In the genomic region with DNA sequence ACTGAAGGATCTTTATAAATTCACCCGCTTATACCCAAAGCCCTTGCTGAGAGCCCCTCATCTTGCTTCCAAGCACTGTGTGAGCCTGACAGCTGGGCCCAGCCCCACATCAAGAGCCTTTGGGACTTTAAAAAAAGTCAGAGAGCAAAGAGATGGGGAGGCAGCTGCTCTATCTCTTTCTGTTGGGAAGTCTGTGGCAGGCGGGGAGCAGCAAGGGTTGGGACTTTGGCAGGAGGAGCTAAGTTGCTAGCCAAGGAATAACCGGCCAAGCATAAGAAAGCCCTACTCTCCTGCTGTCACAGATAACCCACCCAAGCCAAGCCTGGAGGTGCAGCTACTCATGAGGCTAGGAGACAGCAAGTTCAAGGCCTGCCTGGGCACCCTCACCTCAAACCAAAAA, we compare ENCODE assay signal across 10 mouse cellular contexts. TPM values are rescaled to one million over a fixed set of nuclear protein-coding genes. Genes with fewer than 3 reads are reported as not detected.
A peak's percentile ranks its signal among the peaks of the same experiment; 100 is the strongest.
DNase-seq lines count a peak whose midpoint lies in the region; ATAC-seq and TF ChIP-seq lines count a peak whose summit lies in the region.
"Had no signal": no experiment of that assay in that cellular context is flagged by ENCODE, and none has a peak within 500 bp of the region (broad histone marks: within the 10 kb centered on the region; RNA-seq: fewer than 3 reads in every experiment).

No protein-coding gene starts in this region.

- ATAC-seq in intestine, embryonic 16.5 days: peak; percentile 63; the same call in 1 of the 2 replicates
- ATAC-seq in intestine, embryonic 15.5 days: no peak

- peak; percentile 75 to 88 for DNase-seq in cerebellum, adult 2 months
- DNase-seq in heart, postnatal 10 days: peak; percentile 79 to 82
- DNase-seq in lung, postnatal 10 days: peak; percentile 70
- DNase-seq in MN1 (ENCODE audit: low spot score): no peak
- DNase-seq in left cerebral cortex, adult 9 months (ENCODE audit: low spot score in 2 of 2): no peak
- no peak for DNase-seq in embryo, embryonic 9.5 days (ENCODE audit: extremely low spot score)

- H3K27ac ChIP-seq in intestine, embryonic 16.5 days (ENCODE audit: low read length): no peak overlapping the region
- no peak overlapping the region for H3K27ac ChIP-seq in intestine, embryonic 15.5 days
- no peak overlapping the region for H3K27ac ChIP-seq in cerebellum, adult 2 months (ENCODE audit: insufficient read depth, low read length)
- H3K27ac ChIP-seq: heart, embryonic 13.5 days; liver, embryonic 14.5 days had no signal

- TF ChIP-seq CTCF in cerebellum, adult 2 months (IDR thresholded peaks at IDR 0.05; ENCODE audit: borderline replicate concordance, insufficient read depth, low read depth, low read length): no peak

- H3K4me3 ChIP-seq in intestine, embryonic 16.5 days (ENCODE audit: low read length): no peak overlapping the region
- no peak overlapping the region for H3K4me3 ChIP-seq in intestine, embryonic 15.5 days (replicated peaks)
- H3K4me3 ChIP-seq in cerebellum, adult 2 months (replicated peaks; ENCODE audit: insufficient read depth, low read depth, low read length): no peak overlapping the region
- H3K4me3 ChIP-seq: heart, embryonic 13.5 days had no signal

- TF ChIP-seq POLR2A in cerebellum, adult 2 months (IDR thresholded peaks at IDR 0.05; ENCODE audit: borderline replicate concordance, insufficient read depth, low read length): no peak

- H3K4me1 ChIP-seq in intestine, embryonic 16.5 days (ENCODE audit: control insufficient read depth, insufficient read depth, low read length): peaks cover 11% of the 10 kb centered on the region
- H3K4me1 ChIP-seq in intestine, embryonic 15.5 days (replicated peaks): peaks cover 9% of the 10 kb centered on the region
- H3K4me1 ChIP-seq in cerebellum, adult 2 months (ENCODE audit: control insufficient read depth, insufficient read depth, low read length): peaks cover 16% of the 10 kb centered on the region
- H3K4me1 ChIP-seq: heart, embryonic 13.5 days had no signal

- no peaks in the 10 kb centered on the region for H3K36me3 ChIP-seq in intestine, embryonic 16.5 days (ENCODE audit: control insufficient read depth, insufficient read depth, low read length)
- no peaks in the 10 kb centered on the region for H3K36me3 ChIP-seq in intestine, embryonic 15.5 days
- H3K36me3 ChIP-seq: heart, embryonic 13.5 days had no signal

- no peak overlapping the region for H3K4me2 ChIP-seq in intestine, embryonic 16.5 days (ENCODE audit: low read depth, low read length)
- no peak overlapping the region for H3K4me2 ChIP-seq in intestine, embryonic 15.5 days (replicated peaks)
- H3K4me2 ChIP-seq: heart, embryonic 13.5 days had no signal

- intact Hi-C loops in heart, postnatal 10 days (cut with DNase I): no loop called here

- no peak overlapping the region for H3K9ac ChIP-seq in intestine, embryonic 16.5 days (ENCODE audit: low read depth, low read length)
- H3K9ac ChIP-seq in intestine, embryonic 15.5 days: no peak overlapping the region
- H3K9ac ChIP-seq: heart, embryonic 13.5 days; liver, embryonic 14.5 days had no signal

- H3K9me3 ChIP-seq in intestine, embryonic 16.5 days (ENCODE audit: control insufficient read depth, low read length): no peaks in the 10 kb centered on the region
- H3K9me3 ChIP-seq in intestine, embryonic 15.5 days: no peaks in the 10 kb centered on the region
- H3K9me3 ChIP-seq: heart, embryonic 13.5 days had no signal

- no peaks in the 10 kb centered on the region for H3K27me3 ChIP-seq in intestine, embryonic 16.5 days (replicated peaks; ENCODE audit: control insufficient read depth, insufficient read depth, low read length)
- no peaks in the 10 kb centered on the region for H3K27me3 ChIP-seq in intestine, embryonic 15.5 days (replicated peaks)
- no peaks in the 10 kb centered on the region for H3K27me3 ChIP-seq in cerebellum, adult 2 months (ENCODE audit: control insufficient read depth, insufficient read depth, low read length)

- WGBS in intestine, embryonic 16.5 days: 58% methylated on average over 3 of the region's 3 CpGs
- WGBS in intestine, embryonic 15.5 days: 65% methylated on average over 3 of the region's 3 CpGs
- WGBS in cerebellum, adult 2 months: 25% methylated on average over 3 of the region's 3 CpGs

RNA-seq across cellular contexts. Expression of gene Fzd7, which starts 48.2 kb away (rescaled TPM):
- 3.4 and 3.8 TPM in 2 replicates for polyA plus RNA-seq in intestine, embryonic 16.5 days (2015; fragmentation: Nextera tagmentation; extraction: Ambion mirVana)
- polyA plus RNA-seq in intestine, embryonic 15.5 days (2015; fragmentation: Nextera tagmentation; extraction: Ambion mirVana): 6.3 and 7.5 TPM in 2 replicates
- polyA plus RNA-seq in cerebellum, adult 2 months (2012; rRNA removed): 25.0 and 28.1 TPM in 2 replicates
- total RNA-seq in heart, postnatal 10 days (2021): 1 to 10 TPM; 6.4 to 6.7 TPM

Comparison
In these comparisons a context has a peak if more than half of its experiments do, and no peak if none do; other contexts are left out.
1. DNase-seq: peak in cerebellum, adult 2 months (2 of 2), heart, postnatal 10 days (2 of 2) and lung, postnatal 10 days (single experiment); none in MN1 (single experiment), left cerebral cortex, adult 9 months (0 of 2) and embryo, embryonic 9.5 days (single experiment).